Mouse (Mus musculus) kidney, adult 8-10 months (tissue): ENCODE results near the gene Gm49325.
"Not testable (repeated sequence)": the region's sequence is repeated elsewhere in the genome, so short reads cannot be mapped to it uniquely, and the experiment has no call there.

Experiments
- DNase-seq, 2 experiments: peaks; one replicate each; pipeline ENCODE4 v3.0.0; 2022

Gm49325 gene

GRCm38 (mm10) chr10:77685895-77686664 lies 80.1 kb downstream of the Gm49325 start, which contains the start of gene Tspear:
Gene Tspear (plus strand): TSS chr10:77686569.
- DNase-seq, result no peak

GRCm38 (mm10) chr10:77687021-77687420 lies 81.0 kb downstream of the Gm49325 start:
- DNase-seq, result no peak

- DNase-seq, result not testable (repeated sequence)
Observed at GRCm38 (mm10) chr10:77690356-77690807, 84.4 kb downstream of the Gm49325 start, which contains the start of gene Gm19402. Gene Gm19402 (minus strand): TSS chr10:77690757.
